Mouse (Mus musculus): Measurements from ENCODE around the gene Frrs1. TPM values are rescaled to one million over a fixed set of nuclear protein-coding genes. Genes with fewer than 3 reads are reported as not detected.

The Frrs1 gene
- polyA plus RNA-seq, 1 experiment from 2014 or later: 10.9 TPM

GRCm38 (mm10) chr3:116857611-116858010, 1.7 kb upstream of the Frrs1 start:
- ATAC-seq (ENCODE audit: low FRiP score, low read depth): no peak

GRCm38 (mm10) chr3:116859752-116860151, 488 bp downstream of the Frrs1 start:
- H3K36me3 ChIP-seq: no peaks in the 10 kb centered on the region
- no peak overlapping the region for H3K4me2 ChIP-seq (replicated peaks)
- H3K27me3 ChIP-seq: no peaks in the 10 kb centered on the region
- ATAC-seq (ENCODE audit: low FRiP score, low read depth): no peak
- H3K4me1 ChIP-seq: peaks cover 4% of the 10 kb centered on the region
- no peaks in the 10 kb centered on the region for H3K9me3 ChIP-seq
- WGBS: 85% methylated on average over 5 of the region's 5 CpGs
- no peak overlapping the region for H3K4me3 ChIP-seq
- H3K9ac ChIP-seq: no peak overlapping the region
- H3K27ac ChIP-seq: no peak overlapping the region

More at GRCm38 (mm10) chr3:116857611-116858010, 1.7 kb upstream of the Frrs1 start:
- 73% methylated on average over 6 of the region's 6 CpGs for WGBS
- no peak overlapping the region for H3K4me3 ChIP-seq
- H3K4me1 ChIP-seq: peaks cover 4% of the 10 kb centered on the region
- no peaks in the 10 kb centered on the region for H3K27me3 ChIP-seq
- H3K27ac ChIP-seq: no peak overlapping the region
- no peaks in the 10 kb centered on the region for H3K9me3 ChIP-seq
- H3K36me3 ChIP-seq: no peaks in the 10 kb centered on the region
- no peak overlapping the region for H3K9ac ChIP-seq
- H3K4me2 ChIP-seq (replicated peaks): no peak overlapping the region

GRCm38 (mm10) chr3:116860333-116861222, 1.3 kb downstream of the Frrs1 start:
- Histone ChIP-seq H3K4me1 (peaks cover 4% of the 10 kb centered on the region), H3K27me3 (no peaks in the 10 kb centered on the region), H3K4me3 (peak overlapping the region; percentile 60), H3K9me3 (no peaks in the 10 kb centered on the region), H3K27ac (no peak overlapping the region), H3K9ac (no peak overlapping the region), H3K4me2 (replicated peaks) (peak overlapping the region; percentile 79), H3K36me3 (no peaks in the 10 kb centered on the region)
- WGBS: 64% methylated on average over 19 of the region's 19 CpGs
- peak; percentile 7; the same call in 1 of the 2 replicates for ATAC-seq (ENCODE audit: low FRiP score, low read depth)

- no peaks in the 10 kb centered on the region for H3K9me3 ChIP-seq
- ATAC-seq (ENCODE audit: low FRiP score, low read depth): peak; percentile 46
Observed at GRCm38 (mm10) chr3:116861223-116861539, 1.9 kb downstream of the Frrs1 start.

GRCm38 (mm10) chr3:116861540-116862067, 2.3 kb downstream of the Frrs1 start:
- 4% methylated on average over 25 of the region's 25 CpGs for WGBS
- H3K9ac ChIP-seq: peak overlapping the region; percentile 62
- H3K36me3 ChIP-seq: no peaks in the 10 kb centered on the region
- peaks cover 4% of the 10 kb centered on the region for H3K4me1 ChIP-seq
- H3K4me3 ChIP-seq: peak overlapping the region; percentile 60
- H3K4me2 ChIP-seq (replicated peaks): peak overlapping the region; percentile 79
- no peaks in the 10 kb centered on the region for H3K9me3 ChIP-seq
- peak overlapping the region; percentile 63; the same call in 1 of the 2 replicates for H3K27ac ChIP-seq
- no peaks in the 10 kb centered on the region for H3K27me3 ChIP-seq
- ATAC-seq (ENCODE audit: low FRiP score, low read depth): peak; percentile 78

More at GRCm38 (mm10) chr3:116861223-116861539, 1.9 kb downstream of the Frrs1 start:
- no peaks in the 10 kb centered on the region for H3K27me3 ChIP-seq
- H3K4me1 ChIP-seq: peaks cover 4% of the 10 kb centered on the region
- H3K4me2 ChIP-seq (replicated peaks): peak overlapping the region; percentile 79
- H3K36me3 ChIP-seq: no peaks in the 10 kb centered on the region
- peak overlapping the region; percentile 62 for H3K9ac ChIP-seq
- peak overlapping the region; percentile 60 for H3K4me3 ChIP-seq
- 11% methylated on average over 4 of the region's 4 CpGs for WGBS
- no peak overlapping the region for H3K27ac ChIP-seq

GRCm38 (mm10) chr3:116862621-116863020, 3.4 kb downstream of the Frrs1 start:
- 69% methylated on average over 1 of the region's 1 CpGs for WGBS
- H3K4me2 ChIP-seq (replicated peaks): no peak overlapping the region
- no peak overlapping the region for H3K4me3 ChIP-seq
- no peaks in the 10 kb centered on the region for H3K36me3 ChIP-seq
- H3K27ac ChIP-seq: no peak overlapping the region
- H3K27me3 ChIP-seq: no peaks in the 10 kb centered on the region
- peaks cover 4% of the 10 kb centered on the region for H3K4me1 ChIP-seq
- no peak for ATAC-seq (ENCODE audit: low FRiP score, low read depth)
- no peaks in the 10 kb centered on the region for H3K9me3 ChIP-seq
- H3K9ac ChIP-seq: no peak overlapping the region

- H3K27me3 ChIP-seq: no peaks in the 10 kb centered on the region
- 50% methylated on average over 5 of the region's 5 CpGs for WGBS
- no peak overlapping the region for H3K27ac ChIP-seq
- H3K4me1 ChIP-seq: peaks cover 4% of the 10 kb centered on the region
- H3K9ac ChIP-seq: no peak overlapping the region
- H3K9me3 ChIP-seq: no peaks in the 10 kb centered on the region
- H3K4me2 ChIP-seq (replicated peaks): no peak overlapping the region
- ATAC-seq (ENCODE audit: low FRiP score, low read depth): no peak
- H3K4me3 ChIP-seq: no peak overlapping the region
- H3K36me3 ChIP-seq: no peaks in the 10 kb centered on the region
Observed at GRCm38 (mm10) chr3:116864421-116864820, 5.2 kb downstream of the Frrs1 start.

GRCm38 (mm10) chr3:116865199-116865636, 6.0 kb downstream of the Frrs1 start:
- ATAC-seq (ENCODE audit: low FRiP score, low read depth): no peak
- Histone ChIP-seq H3K36me3 (no peaks in the 10 kb centered on the region), H3K9me3 (no peaks in the 10 kb centered on the region), H3K4me1 (peaks cover 4% of the 10 kb centered on the region), H3K9ac (no peak overlapping the region), H3K27me3 (no peaks in the 10 kb centered on the region), H3K27ac (no peak overlapping the region), H3K4me3 (no peak overlapping the region), H3K4me2 (replicated peaks) (no peak overlapping the region)
- 63% methylated on average over 1 of the region's 1 CpGs for WGBS

- H3K27me3 ChIP-seq: no peaks in the 10 kb centered on the region
- no peak overlapping the region for H3K4me2 ChIP-seq (replicated peaks)
- H3K9ac ChIP-seq: no peak overlapping the region
- H3K36me3 ChIP-seq: no peaks in the 10 kb centered on the region
- H3K4me3 ChIP-seq: no peak overlapping the region
- H3K9me3 ChIP-seq: no peaks in the 10 kb centered on the region
- H3K4me1 ChIP-seq: no peaks in the 10 kb centered on the region
- no peak overlapping the region for H3K27ac ChIP-seq
- no peak for ATAC-seq (ENCODE audit: low FRiP score, low read depth)
- 20% methylated on average over 3 of the region's 3 CpGs for WGBS
Observed at GRCm38 (mm10) chr3:116870372-116870771, 11.1 kb downstream of the Frrs1 start.

- no peaks in the 10 kb centered on the region for H3K9me3 ChIP-seq
- no peak overlapping the region for H3K9ac ChIP-seq
- H3K4me3 ChIP-seq: no peak overlapping the region
- ATAC-seq (ENCODE audit: low FRiP score, low read depth): no peak
- WGBS: 89% methylated on average over 14 of the region's 14 CpGs
- no peaks in the 10 kb centered on the region for H3K36me3 ChIP-seq
- no peak overlapping the region for H3K4me2 ChIP-seq (replicated peaks)
- no peak overlapping the region for H3K27ac ChIP-seq
- H3K4me1 ChIP-seq: no peaks in the 10 kb centered on the region
- no peaks in the 10 kb centered on the region for H3K27me3 ChIP-seq
Observed at GRCm38 (mm10) chr3:116882221-116882960, 23.1 kb downstream of the Frrs1 start.

GRCm38 (mm10) chr3:116884941-116885340, 25.7 kb downstream of the Frrs1 start:
- H3K9ac ChIP-seq: no peak overlapping the region
- no peaks in the 10 kb centered on the region for H3K9me3 ChIP-seq
- no peak overlapping the region for H3K4me3 ChIP-seq
- no peaks in the 10 kb centered on the region for H3K4me1 ChIP-seq
- no peaks in the 10 kb centered on the region for H3K27me3 ChIP-seq
- H3K27ac ChIP-seq: no peak overlapping the region
- H3K36me3 ChIP-seq: no peaks in the 10 kb centered on the region
- WGBS: 91% methylated on average over 8 of the region's 8 CpGs
- no peak for ATAC-seq (ENCODE audit: low FRiP score, low read depth)
- H3K4me2 ChIP-seq (replicated peaks): no peak overlapping the region

GRCm38 (mm10) chr3:116889358-116889757, 30.1 kb downstream of the Frrs1 start:
- Histone ChIP-seq H3K36me3 (no peaks in the 10 kb centered on the region), H3K27ac (no peak overlapping the region), H3K4me1 (no peaks in the 10 kb centered on the region), H3K4me3 (no peak overlapping the region), H3K27me3 (no peaks in the 10 kb centered on the region), H3K9ac (no peak overlapping the region), H3K4me2 (replicated peaks) (no peak overlapping the region), H3K9me3 (no peaks in the 10 kb centered on the region)
- WGBS: 84% methylated on average over 7 of the region's 7 CpGs
- ATAC-seq (ENCODE audit: low FRiP score, low read depth): no peak

Measured in limb, embryonic 13.5 days (tissue).